Mouse (Mus musculus) bone marrow macrophage, adult 2 months (primary cell): ENCODE data around the gene Dlgap1. TPM values are rescaled to one million over a fixed set of nuclear protein-coding genes. Genes with fewer than 3 reads are reported as not detected.

Source experiments
- H3K27ac ChIP-seq: 2 replicates; pipeline ENCODE4 v1.5.1; 2012; ENCODE audit warnings: low read depth, low read length; ENCODE audit not compliant: insufficient read depth
- H3K4me1 ChIP-seq: 2 replicates; pipeline ENCODE4 v1.6.1; 2012; ENCODE audit warnings: low read length; ENCODE audit not compliant: control insufficient read depth, insufficient read depth
- H3K4me3 ChIP-seq: 2 replicates; pipeline ENCODE4 v1.5.1; 2012; ENCODE audit warnings: mild to moderate bottlenecking, low read length, moderate library complexity; ENCODE audit not compliant: insufficient read depth
- CTCF ChIP-seq: IDR thresholded peaks from 2 replicates; pipeline ENCODE4 v1.5.1; 2012; ENCODE audit warnings: low read depth, mild to moderate bottlenecking, low read length, moderate library complexity
- POLR2A ChIP-seq: IDR thresholded peaks from 2 replicates; pipeline ENCODE4 v1.6.1; 2012; ENCODE audit warnings: mild to moderate bottlenecking, low read depth, low read length, borderline replicate concordance
- polyA plus RNA-seq: library from polyadenylated mRNA; stranded (reverse); fragments of >200 nt; gene quantifications from 2 replicates; pipeline ENCODE4 v1.2.4, GENCODE M21; 2012; ENCODE audit not compliant: missing spikeins, insufficient read depth, insufficient read length

Dlgap1 gene
- polyA plus RNA-seq, 1 experiment: not detected

- Histone ChIP-seq H3K4me1 (no peaks in the 10 kb centered on the region), H3K4me3 (no peak overlapping the region), H3K27ac (no peak overlapping the region)
- no peak for TF ChIP-seq CTCF
- TF ChIP-seq POLR2A: no peak
These were observed 303.3 kb downstream of the Dlgap1 start for GRCm38 (mm10) chr17:70272125-70272524.

DNA sequence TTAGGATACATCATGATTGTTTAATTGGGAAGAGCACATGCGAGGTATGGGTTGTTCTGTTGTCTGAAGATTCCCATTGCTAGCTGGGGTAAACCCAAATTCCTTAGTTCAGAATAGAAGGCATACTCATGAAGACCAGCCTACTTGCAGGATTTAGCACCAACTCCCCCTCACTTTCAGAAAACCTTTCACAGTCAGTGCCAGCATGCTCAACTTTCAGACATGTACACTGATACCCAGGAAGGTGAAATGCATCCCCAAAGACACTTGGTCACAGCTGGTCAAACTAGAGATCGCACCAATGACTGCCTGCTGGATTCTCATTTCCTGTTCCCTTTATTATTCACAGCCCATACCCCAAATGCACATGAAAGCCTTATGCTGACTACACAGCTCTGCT lies 318.8 kb downstream of the Dlgap1 start:
- TF ChIP-seq CTCF: no peak
- no peak for TF ChIP-seq POLR2A
- Histone ChIP-seq H3K4me3 (no peak overlapping the region), H3K27ac (no peak overlapping the region), H3K4me1 (no peaks in the 10 kb centered on the region)

DNA sequence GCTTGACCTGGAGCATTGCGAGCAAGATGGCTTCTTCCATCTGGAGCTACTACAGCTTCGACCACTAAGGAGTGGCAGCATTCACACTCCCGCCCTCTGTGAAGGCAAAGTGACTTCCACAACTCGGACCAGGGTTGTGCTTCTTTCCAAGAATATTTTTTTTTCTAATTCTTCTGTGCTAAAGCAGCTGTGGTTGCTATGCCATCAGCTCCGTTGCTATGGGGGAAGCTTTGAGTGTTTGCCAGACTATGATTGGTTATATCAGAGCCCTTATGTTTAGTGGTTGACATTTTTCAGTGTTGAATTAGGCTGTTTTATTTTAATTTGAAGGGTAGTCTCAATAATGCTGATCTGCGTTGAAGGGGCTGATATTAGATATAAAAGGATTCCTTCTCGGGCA lies 325.2 kb downstream of the Dlgap1 start:
- no peak overlapping the region for H3K27ac ChIP-seq
- no peaks in the 10 kb centered on the region for H3K4me1 ChIP-seq
- no peak for TF ChIP-seq CTCF
- TF ChIP-seq POLR2A: no peak
- no peak overlapping the region for H3K4me3 ChIP-seq

- TF ChIP-seq POLR2A (no peak), CTCF (no peak)
- Histone ChIP-seq H3K27ac (no peak overlapping the region), H3K4me1 (no peaks in the 10 kb centered on the region), H3K4me3 (no peak overlapping the region)
These were observed 333.1 kb downstream of the Dlgap1 start for GRCm38 (mm10) chr17:70301941-70302478.

GRCm38 (mm10) chr17:70302656-70303055 lies 333.8 kb downstream of the Dlgap1 start:
- Histone ChIP-seq H3K4me1 (no peaks in the 10 kb centered on the region), H3K27ac (no peak overlapping the region), H3K4me3 (no peak overlapping the region)
- no peak for TF ChIP-seq POLR2A
- TF ChIP-seq CTCF: no peak

- no peak overlapping the region for H3K4me3 ChIP-seq
- TF ChIP-seq POLR2A (no peak), CTCF (no peak)
- H3K4me1 ChIP-seq: no peaks in the 10 kb centered on the region
- no peak overlapping the region for H3K27ac ChIP-seq
These were observed 336.1 kb downstream of the Dlgap1 start for GRCm38 (mm10) chr17:70305021-70305420.

DNA sequence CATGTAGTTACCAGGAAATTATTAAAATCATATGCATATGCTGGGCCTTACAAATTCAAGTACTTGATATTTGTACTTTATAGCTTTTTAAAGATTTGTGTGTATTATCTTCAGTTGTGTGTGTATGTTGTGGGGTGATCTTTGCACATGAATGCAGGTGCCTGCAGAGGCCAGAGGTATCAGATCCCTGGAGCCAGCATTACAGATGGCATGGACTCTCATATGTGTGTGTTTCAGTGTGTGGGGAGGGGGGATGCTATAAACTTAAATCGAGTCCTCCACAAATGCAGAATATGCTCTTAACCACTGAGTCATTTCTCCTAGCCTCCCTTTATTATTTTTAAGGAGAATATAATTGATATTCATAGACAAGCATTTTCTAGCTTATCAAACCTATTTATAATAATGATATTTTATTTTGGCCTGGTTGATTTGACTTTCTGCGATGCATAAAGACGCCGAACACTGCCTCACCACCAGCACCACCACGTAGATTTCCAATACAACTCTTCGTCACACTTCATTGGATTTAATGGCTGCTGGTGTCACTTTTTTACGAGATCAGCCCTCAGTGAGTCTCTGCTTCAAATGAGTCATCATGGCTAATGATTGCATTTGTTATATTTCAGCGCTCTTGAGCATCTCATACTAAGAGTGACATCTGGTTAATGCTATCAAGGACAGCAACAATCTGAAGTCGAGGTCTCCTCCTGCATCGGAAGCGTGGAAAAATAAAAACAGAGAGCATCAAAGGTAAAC lies 338.7 kb downstream of the Dlgap1 start:
- H3K4me1 ChIP-seq: no peaks in the 10 kb centered on the region
- TF ChIP-seq CTCF (no peak), POLR2A (no peak)
- H3K4me3 ChIP-seq: no peak overlapping the region
- H3K27ac ChIP-seq: no peak overlapping the region

GRCm38 (mm10) chr17:70308364-70309231 lies 339.7 kb downstream of the Dlgap1 start:
- H3K4me1 ChIP-seq: no peaks in the 10 kb centered on the region
- TF ChIP-seq POLR2A: no peak
- H3K4me3 ChIP-seq: no peak overlapping the region
- no peak overlapping the region for H3K27ac ChIP-seq

DNA sequence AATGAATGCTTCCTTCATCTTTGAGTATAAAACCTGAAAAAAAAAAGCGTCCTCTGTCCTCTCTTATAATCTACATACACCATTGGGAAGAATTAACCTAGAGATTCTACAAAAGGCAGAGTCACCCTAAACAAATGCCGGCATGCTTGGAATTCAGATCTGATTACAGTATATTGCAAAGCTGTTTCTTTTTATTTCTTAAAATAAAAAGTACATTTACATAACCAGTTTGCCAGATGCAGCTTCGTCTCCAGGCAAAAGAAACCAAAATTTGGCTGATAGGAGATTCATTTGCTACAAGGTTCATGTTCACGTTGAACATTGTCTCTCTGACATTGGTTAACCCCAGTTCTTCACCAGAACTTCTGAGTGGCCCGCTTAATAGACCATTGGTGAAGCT lies 347.5 kb downstream of the Dlgap1 start:
- TF ChIP-seq POLR2A (no peak), CTCF (no peak)
- Histone ChIP-seq H3K4me3 (no peak overlapping the region), H3K4me1 (no peaks in the 10 kb centered on the region), H3K27ac (no peak overlapping the region)

GRCm38 (mm10) chr17:70317779-70318178 lies 348.9 kb downstream of the Dlgap1 start:
- TF ChIP-seq POLR2A (no peak), CTCF (no peak)
- no peaks in the 10 kb centered on the region for H3K4me1 ChIP-seq
- H3K27ac ChIP-seq: no peak overlapping the region
- H3K4me3 ChIP-seq: no peak overlapping the region
